Mouse (Mus musculus) CH12.LX (cell line): ENCODE measurements around the gene Cdh4. TPM values are rescaled to one million over a fixed set of nuclear protein-coding genes. Genes with fewer than 3 reads are reported as not detected.

Experiments used
- DNase-seq: peaks from one replicate; pipeline ENCODE4 v3.0.0-alpha.2; 2013; ENCODE audit errors: extremely low read depth
- H3K27ac ChIP-seq: 2 replicates; pipeline ENCODE4 v1.5.1; 2012; ENCODE audit warnings: low read depth, mild to moderate bottlenecking, control low read depth, moderate library complexity; ENCODE audit not compliant: insufficient read depth
- H3K27me3 ChIP-seq: replicated peaks from 2 replicates; pipeline ENCODE3; 2012; ENCODE audit warnings: inconsistent platforms
- H3K36me3 ChIP-seq, 2 experiments: replicated peaks in 1 of 2; 2 replicates each; pipeline versions ENCODE3 to v1.6.1; 2012; ENCODE audit warnings: inconsistent platforms in 1 of 2, low read length in 1 of 2, mild to moderate bottlenecking in 1 of 2, mixed read lengths in 1 of 2, moderate library complexity in 1 of 2; ENCODE audit not compliant: control insufficient read depth in 1 of 2, insufficient read depth in 1 of 2
- H3K4me1 ChIP-seq, 2 experiments: 2 replicates each; pipeline ENCODE4 v1.6.1; 2012; ENCODE audit warnings: inconsistent platforms in 1 of 2, moderate library complexity in 1 of 2; ENCODE audit not compliant: insufficient read depth in 2 of 2, control insufficient read depth in 1 of 2
- H3K4me2 ChIP-seq: 2 replicates; pipeline ENCODE4 v1.6.1; 2012; ENCODE audit warnings: low read depth, mild to moderate bottlenecking, control low read depth; ENCODE audit not compliant: poor library complexity, insufficient read depth, severe bottlenecking
- H3K4me3 ChIP-seq, 3 experiments: fragments of 150-350 bp in 1 of 3; sonication (generic) in 1 of 3; replicated peaks in 1 of 3; 2 replicates each; pipeline versions ENCODE3 to v1.5.1; 2011 to 2012; ENCODE audit warnings: low read depth in 2 of 3, low read length in 2 of 3, mild to moderate bottlenecking in 2 of 3, moderate library complexity in 2 of 3, control low read depth in 1 of 3, improper control_type of control experiment in 1 of 3, inconsistent platforms in 1 of 3, mixed read lengths in 1 of 3; ENCODE audit not compliant: poor library complexity in 1 of 3
- H3K79me2 ChIP-seq: replicated peaks from 2 replicates; pipeline ENCODE4 v1.6.1; 2012; ENCODE audit warnings: mild to moderate bottlenecking, moderate library complexity; ENCODE audit not compliant: control insufficient read depth, poor library complexity, insufficient read depth, severe bottlenecking; ENCODE audit errors: extremely low read depth
- H3K9ac ChIP-seq: 2 replicates; pipeline ENCODE4 v1.6.1; 2012; ENCODE audit warnings: low read depth, mild to moderate bottlenecking, control low read depth, moderate library complexity; ENCODE audit not compliant: insufficient read depth
- H3K9me3 ChIP-seq: replicated peaks from 2 replicates; pipeline ENCODE3; 2012; ENCODE audit warnings: low read length, inconsistent platforms, mixed read lengths
- BHLHE40 ChIP-seq: IDR thresholded peaks from 2 replicates; pipeline ENCODE4 v1.6.1; 2011; ENCODE audit warnings: mild to moderate bottlenecking, low read depth, low read length, improper control_type of control experiment
- CHD1 ChIP-seq: IDR thresholded peaks from 2 replicates; pipeline ENCODE4 v1.6.1; 2012; ENCODE audit warnings: low read depth, low read length, improper control_type of control experiment, inconsistent platforms
- CHD2 ChIP-seq: IDR thresholded peaks from 2 replicates; pipeline ENCODE4 v1.6.1; 2011; ENCODE audit warnings: low read length, improper control_type of control experiment
- CTCF ChIP-seq, 2 experiments: IDR thresholded peaks in 1 of 2; conservative IDR thresholded peaks in 1 of 2; 2 replicates each; pipeline ENCODE4 v1.5.1; 2011 to 2012; ENCODE audit warnings: low read depth in 2 of 2, low read length in 2 of 2, improper control_type of control experiment in 1 of 2, inconsistent platforms in 1 of 2, mild to moderate bottlenecking in 1 of 2, moderate library complexity in 1 of 2
- EP300 ChIP-seq: IDR thresholded peaks from 2 replicates; pipeline ENCODE4 v1.6.1; 2011; ENCODE audit warnings: low read length, improper control_type of control experiment
- HCFC1 ChIP-seq: IDR thresholded peaks from 2 replicates; pipeline ENCODE4 v1.6.1; 2012; ENCODE audit warnings: low read depth, mild to moderate bottlenecking, inconsistent platforms, low read length, improper control_type of control experiment
- JUND ChIP-seq: conservative IDR thresholded peaks from 2 replicates; pipeline ENCODE4 v1.6.1; 2011; ENCODE audit warnings: low read depth, low read length, improper control_type of control experiment
- KAT2A ChIP-seq: IDR thresholded peaks from 2 replicates; pipeline ENCODE4 v1.6.1; 2012; ENCODE audit warnings: low read length, improper control_type of control experiment, inconsistent platforms; ENCODE audit not compliant: insufficient replicate concordance
- MAX ChIP-seq: IDR thresholded peaks from 2 replicates; pipeline ENCODE4 v1.6.1; 2011; ENCODE audit warnings: low read length, improper control_type of control experiment
- MAZ ChIP-seq: IDR thresholded peaks from 2 replicates; pipeline ENCODE4 v1.6.1; 2012; ENCODE audit warnings: low read depth, mild to moderate bottlenecking, inconsistent platforms, low read length, improper control_type of control experiment, moderate library complexity
- MEF2A ChIP-seq: IDR thresholded peaks from 2 replicates; pipeline ENCODE4 v1.6.1; 2014; ENCODE audit warnings: low read depth, mild to moderate bottlenecking, inconsistent platforms, low read length, improper control_type of control experiment, borderline replicate concordance
- MXI1 ChIP-seq: IDR thresholded peaks from 2 replicates; pipeline ENCODE4 v1.6.1; 2011; ENCODE audit warnings: mild to moderate bottlenecking, low read depth, low read length, improper control_type of control experiment
- MYC ChIP-seq: IDR thresholded peaks from 2 replicates; pipeline ENCODE4 v1.6.1; 2011; ENCODE audit warnings: low read depth, mild to moderate bottlenecking, improper control_type of control experiment, low read length
- NELFE ChIP-seq: IDR thresholded peaks from 2 replicates; pipeline ENCODE4 v1.6.1; 2011; ENCODE audit warnings: low read depth, low read length, improper control_type of control experiment
- PAX5 ChIP-seq: IDR thresholded peaks from 2 replicates; pipeline ENCODE4 v1.6.1; 2012; ENCODE audit warnings: low read length, inconsistent platforms, mixed read lengths
- POLR2A ChIP-seq: IDR thresholded peaks from 2 replicates; pipeline ENCODE4 v1.6.1; 2011; ENCODE audit warnings: low read depth, mild to moderate bottlenecking, improper control_type of control experiment, low read length
- POLR2AphosphoS2 ChIP-seq: IDR thresholded peaks from 2 replicates; pipeline ENCODE4 v1.6.1; 2011; ENCODE audit warnings: low read depth, low read length, improper control_type of control experiment
- RAD21 ChIP-seq: IDR thresholded peaks from 2 replicates; pipeline ENCODE4 v1.6.1; 2011; ENCODE audit warnings: low read depth, mild to moderate bottlenecking, low read length, improper control_type of control experiment, moderate library complexity
- RCOR1 ChIP-seq: conservative IDR thresholded peaks from 2 replicates; pipeline ENCODE4 v1.6.1; 2012; ENCODE audit warnings: low read depth, mild to moderate bottlenecking, inconsistent platforms, low read length, improper control_type of control experiment
- SIN3A ChIP-seq: IDR thresholded peaks from 2 replicates; pipeline ENCODE4 v1.6.1; 2012; ENCODE audit warnings: low read length, improper control_type of control experiment, inconsistent platforms
- SMC3 ChIP-seq: IDR thresholded peaks from 2 replicates; pipeline ENCODE4 v1.6.1; 2011; ENCODE audit warnings: low read depth, low read length, improper control_type of control experiment
- TCF12 ChIP-seq: IDR thresholded peaks from 2 replicates; pipeline ENCODE4 v1.6.1; 2014; ENCODE audit warnings: low read depth, mild to moderate bottlenecking, inconsistent platforms, low read length, improper control_type of control experiment
- UBTF ChIP-seq: IDR thresholded peaks from 2 replicates; pipeline ENCODE4 v1.6.1; 2012; ENCODE audit warnings: low read depth, mild to moderate bottlenecking, inconsistent platforms, low read length, improper control_type of control experiment, moderate library complexity
- USF1 ChIP-seq: IDR thresholded peaks from 2 replicates; pipeline ENCODE4 v1.6.1; 2014; ENCODE audit warnings: low read depth, mild to moderate bottlenecking, inconsistent platforms, low read length, improper control_type of control experiment
- USF2 ChIP-seq: conservative IDR thresholded peaks from 2 replicates; pipeline ENCODE4 v1.6.1; 2011; ENCODE audit warnings: low read depth, low read length, improper control_type of control experiment
- ZKSCAN1 ChIP-seq: IDR thresholded peaks from 2 replicates; pipeline ENCODE4 v1.6.1; 2012; ENCODE audit warnings: low read depth, inconsistent platforms, low read length, improper control_type of control experiment, borderline replicate concordance
- ZMIZ1 ChIP-seq: IDR thresholded peaks from 2 replicates; pipeline ENCODE4 v1.6.1; 2012; ENCODE audit warnings: low read depth, mild to moderate bottlenecking, inconsistent platforms, low read length, improper control_type of control experiment
- dilution Hi-C: fragments of 300-500 bp; cut with MboI; formaldehyde crosslinking; loops from 2 replicates; pipeline ENCODE4 v1.14.3; 2020; ENCODE audit warnings: low sequenced_read_pairs; ENCODE audit not compliant: extremely low pct_unique_long_range_greater_than_20kb, extremely low pct_ligation_motif_present
- in situ Hi-C: fragments of 300-500 bp; cut with MboI; formaldehyde crosslinking; loops from 3 replicates; pipeline ENCODE4 v1.14.3; 2019; ENCODE audit warnings: low sequenced_read_pairs, low pct_ligation_motif_present, low pct_unique_long_range_greater_than_20kb, mixed read lengths
- polyA plus RNA-seq: library from polyadenylated mRNA; unstranded; fragments of >175 nt; gene quantifications from 2 replicates; pipeline ENCODE4 v1.2.1, GENCODE M21; 2012; ENCODE audit warnings: low read depth; ENCODE audit not compliant: insufficient read length
- total RNA-seq, 2 experiments: library from RNA; depleted of rRNA; stranded (reverse); fragments of 300-350 nt in 1 of 2; fragments of >200 nt in 1 of 2; gene quantifications; 2 replicates each; pipeline ENCODE4 v1.2.3; 2012 to 2014

Cdh4 gene
- total and polyA plus RNA-seq, 3 experiments: not detected

GRCm38 (mm10) chr2:179662739-179663138 is 220.5 kb downstream of the Cdh4 start:
- in situ Hi-C loops: no loop called here
- Histone ChIP-seq H3K27ac (no peak overlapping the region), H3K4me3 (peak overlapping the region in 1 of 3 experiments; percentile 30), H3K27me3 (no peaks in the 10 kb centered on the region), H3K4me1 (peaks cover 33 to 49% of the 10 kb centered on the region in 2 experiments), H3K4me2 (peak overlapping the region; percentile 72), H3K36me3 (no peaks in the 10 kb centered on the region), H3K9me3 (peaks cover 4% of the 10 kb centered on the region), H3K79me2 (no peaks in the 10 kb centered on the region), H3K9ac (no peak overlapping the region)
- no peak for DNase-seq
- TF ChIP-seq RCOR1: no peak
- TF ChIP-seq PAX5: no peak
- dilution Hi-C loops: no loop called here

- Histone ChIP-seq H3K9ac (no peak overlapping the region), H3K4me3 (no peak overlapping the region), H3K36me3 (no peaks in the 10 kb centered on the region)
- dilution Hi-C loops: no loop called here
- TF ChIP-seq CTCF (conservative IDR thresholded peaks at IDR 0.05 in 1 of 2, IDR thresholded peaks at IDR 0.05 in 1 of 2; ENCODE audit: low read depth in 2 of 2, low read length in 2 of 2): peak in 1 of 2 experiments; percentile 56; a peak in 2 of 4 replicates
- peak; percentile 33; the same call in 1 of the 2 replicates for TF ChIP-seq SMC3
- no peak for TF ChIP-seq EP300
- peak; percentile 33 for TF ChIP-seq RAD21
- TF ChIP-seq, all 38 proteins: peak for 3
- H3K27ac ChIP-seq: no peak overlapping the region
- peaks cover 4% of the 10 kb centered on the region for H3K9me3 ChIP-seq
- peaks cover 33 to 49% of the 10 kb centered on the region in 2 experiments for H3K4me1 ChIP-seq
- no peak for DNase-seq
- no peaks in the 10 kb centered on the region for H3K79me2 ChIP-seq
- in situ Hi-C loops: no loop called here
- peak overlapping the region; percentile 17 for H3K4me2 ChIP-seq
- H3K27me3 ChIP-seq: no peaks in the 10 kb centered on the region
Measured at GRCm38 (mm10) chr2:179663652-179664051, 221.4 kb downstream of the Cdh4 start.

GRCm38 (mm10) chr2:179664171-179664608 is 222.0 kb downstream of the Cdh4 start:
- Histone ChIP-seq H3K27me3 (no peaks in the 10 kb centered on the region), H3K36me3 (no peaks in the 10 kb centered on the region), H3K9me3 (peaks cover 4% of the 10 kb centered on the region), H3K4me3 (no peak overlapping the region), H3K9ac (no peak overlapping the region), H3K4me2 (peak overlapping the region; percentile 17; the same call in 1 of the 2 replicates), H3K27ac (no peak overlapping the region), H3K4me1 (peaks cover 31 to 47% of the 10 kb centered on the region in 2 experiments), H3K79me2 (no peaks in the 10 kb centered on the region)
- dilution Hi-C loops (no loop called here), in situ Hi-C loops (no loop called here)
- DNase-seq: peak; percentile 62
- no peak for TF ChIP-seq HCFC1
- TF ChIP-seq MXI1: peak; percentile 49; the same call in 1 of the 2 replicates
- TF ChIP-seq USF1: no peak
- no peak for TF ChIP-seq MAX
- TF ChIP-seq RAD21: no peak
- TF ChIP-seq NELFE: no peak
- peak; percentile 49; the same call in 1 of the 2 replicates for TF ChIP-seq BHLHE40
- no peak for TF ChIP-seq MAZ
- TF ChIP-seq MYC: no peak
- TF ChIP-seq CHD2: no peak
- TF ChIP-seq CHD1: no peak
- TF ChIP-seq MEF2A: no peak
- no peak for TF ChIP-seq POLR2AphosphoS2
- no peak for TF ChIP-seq POLR2A
- TF ChIP-seq ZMIZ1: no peak
- TF ChIP-seq UBTF: peak; percentile 63; the same call in 1 of the 2 replicates
- no peak for TF ChIP-seq CTCF (conservative IDR thresholded peaks at IDR 0.05 in 1 of 2, IDR thresholded peaks at IDR 0.05 in 1 of 2; ENCODE audit: low read depth in 2 of 2, low read length in 2 of 2)
- no peak for TF ChIP-seq RCOR1
- peak; percentile 48; the same call in 1 of the 2 replicates for TF ChIP-seq SIN3A
- no peak for TF ChIP-seq JUND
- TF ChIP-seq TCF12: peak; percentile 61; the same call in 1 of the 2 replicates
- TF ChIP-seq ZKSCAN1: no peak
- 0 out of 2 replicates have a peak, but pooled peaks have one; percentile 1 for TF ChIP-seq KAT2A
- no peak for TF ChIP-seq USF2
